Mouse (Mus musculus) left cerebral cortex, adult 18-20 months (tissue): ENCODE measurements around the gene Slc38a2. TPM values are rescaled to one million over a fixed set of nuclear protein-coding genes. Genes with fewer than 3 reads are reported as not detected.

Experiments
- DNase-seq, 2 experiments: peaks; one replicate each; pipeline ENCODE4 v3.0.0; 2021 to 2022; ENCODE audit warnings: low spot score in 2 of 2, mixed read lengths in 1 of 2
- total RNA-seq, 2 experiments: library from RNA; stranded (reverse); gene quantifications; 2 replicates each; pipeline ENCODE4 v1.2.3; 2021

The Slc38a2 gene
- total RNA-seq, 2 experiments from 2014 or later: 93.9 to 101 TPM

- DNase-seq: no peak
Measured at GRCm38 (mm10) chr15:96720146-96720545, 20.6 kb upstream of the Slc38a2 start.

- no peak for DNase-seq
Measured at GRCm38 (mm10) chr15:96718466-96718865, 18.9 kb upstream of the Slc38a2 start.

DNA sequence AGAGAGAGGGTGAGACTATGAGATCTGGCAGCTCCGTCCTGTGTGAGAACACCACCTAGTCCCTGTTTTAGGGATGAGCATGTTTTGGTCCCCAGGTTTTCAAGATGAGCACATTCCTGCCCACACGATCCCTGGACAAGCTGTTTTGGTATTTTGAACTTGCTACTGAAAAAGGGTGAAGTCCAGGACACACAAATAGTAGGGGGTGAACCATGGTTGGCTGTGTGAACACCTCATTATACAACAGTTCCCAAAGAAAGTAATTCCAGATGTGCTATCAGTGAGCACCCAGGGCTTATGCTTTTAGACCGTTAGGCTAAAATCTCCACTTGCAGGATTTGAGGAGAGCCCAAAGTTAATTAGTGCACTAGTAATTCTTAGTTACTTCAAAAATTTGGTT is 17.7 kb upstream of the Slc38a2 start:
- DNase-seq: no peak

DNA sequence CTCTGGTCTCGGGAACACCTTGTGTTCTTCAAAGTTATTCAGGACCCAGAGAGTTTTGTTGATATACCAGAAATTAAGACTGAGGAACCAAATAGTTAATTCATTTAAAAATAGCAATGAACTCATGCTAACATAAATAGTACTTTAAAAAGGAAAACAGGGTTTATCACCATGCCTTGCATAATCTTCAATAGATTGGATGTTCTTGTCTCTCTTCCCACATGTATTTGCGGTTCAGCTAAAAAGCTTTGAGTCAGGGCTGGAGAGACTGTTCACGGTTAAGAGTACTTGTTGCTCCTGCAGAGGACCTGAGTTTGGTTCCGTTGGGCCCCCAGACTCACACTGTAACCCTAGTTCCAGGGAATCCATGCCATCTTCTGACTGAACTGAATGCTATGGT is 16.8 kb upstream of the Slc38a2 start:
- no peak for DNase-seq

GRCm38 (mm10) chr15:96715692-96716080 is 16.2 kb upstream of the Slc38a2 start:
- DNase-seq: no peak

DNA sequence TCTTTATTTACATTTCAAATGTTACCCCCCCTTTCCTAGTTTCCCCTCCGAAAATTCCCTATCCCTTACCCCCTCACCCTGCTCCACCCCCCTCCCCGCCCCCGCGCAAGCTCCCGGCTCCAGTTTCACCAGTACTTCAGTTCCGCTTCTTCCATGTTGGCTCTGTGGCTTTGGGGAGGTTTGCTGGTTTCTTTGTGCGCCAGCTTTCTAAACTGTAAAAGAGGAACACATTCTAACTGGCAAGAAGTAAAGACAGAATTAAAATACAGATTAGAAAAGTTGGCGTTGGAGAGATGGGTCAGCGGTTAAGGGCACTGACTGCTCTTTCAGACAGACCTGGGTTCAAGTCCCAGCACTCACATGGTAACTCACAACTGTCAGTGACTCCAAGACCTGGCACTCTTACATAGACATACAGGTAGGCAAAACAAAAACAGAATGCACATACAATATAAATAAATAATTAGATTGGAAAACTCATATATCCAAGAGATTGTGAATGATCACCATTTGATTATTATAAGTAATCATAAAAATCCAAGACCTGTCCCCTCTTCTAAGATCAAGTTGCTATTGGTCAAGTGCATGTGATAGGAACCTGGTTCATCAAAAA is 15.7 kb upstream of the Slc38a2 start:
- DNase-seq: no peak

- no peak for DNase-seq
Measured at GRCm38 (mm10) chr15:96714676-96715016, 15.1 kb upstream of the Slc38a2 start.

DNA sequence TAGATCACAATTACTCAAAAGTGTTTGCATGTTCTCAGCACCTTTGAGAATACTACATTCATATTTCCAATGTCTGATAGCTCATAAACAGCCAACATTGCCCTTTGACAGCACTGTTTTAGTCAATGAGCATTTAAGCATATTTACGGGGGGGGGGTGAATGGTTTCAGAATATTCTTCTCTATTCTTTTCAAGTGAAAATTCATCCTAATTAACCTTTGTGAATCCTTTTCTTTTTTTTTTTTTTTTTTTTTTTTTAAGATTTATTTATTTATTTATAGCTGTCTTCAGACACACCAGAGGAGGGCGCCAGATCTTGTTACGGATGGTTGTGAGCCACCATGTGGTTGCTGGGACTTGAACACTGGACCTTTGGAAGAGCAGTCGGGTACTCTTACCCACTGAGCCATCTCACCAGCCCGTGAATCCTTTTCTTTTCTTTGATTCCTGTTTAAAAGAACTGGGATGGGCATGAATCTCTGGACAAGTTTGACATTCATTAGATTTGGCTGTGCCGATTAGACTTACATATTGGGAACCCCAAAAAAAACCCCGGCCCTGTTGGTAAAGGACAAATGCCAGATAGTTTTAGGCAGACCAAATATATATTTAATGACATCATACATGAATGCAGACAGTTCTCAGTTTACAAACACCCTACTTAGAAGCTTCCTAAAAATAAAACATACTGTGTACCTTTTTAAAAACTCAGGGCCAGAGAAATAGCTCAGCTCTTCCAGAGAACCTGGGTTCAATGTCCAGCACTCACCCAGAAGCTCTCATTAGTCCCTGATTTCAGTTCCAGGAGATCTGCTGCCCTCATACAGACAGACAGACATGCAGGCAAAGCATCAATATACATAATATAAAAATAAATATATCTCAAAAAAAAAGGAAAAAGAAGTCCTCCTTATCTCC is 14.5 kb upstream of the Slc38a2 start:
- no peak for DNase-seq

DNA sequence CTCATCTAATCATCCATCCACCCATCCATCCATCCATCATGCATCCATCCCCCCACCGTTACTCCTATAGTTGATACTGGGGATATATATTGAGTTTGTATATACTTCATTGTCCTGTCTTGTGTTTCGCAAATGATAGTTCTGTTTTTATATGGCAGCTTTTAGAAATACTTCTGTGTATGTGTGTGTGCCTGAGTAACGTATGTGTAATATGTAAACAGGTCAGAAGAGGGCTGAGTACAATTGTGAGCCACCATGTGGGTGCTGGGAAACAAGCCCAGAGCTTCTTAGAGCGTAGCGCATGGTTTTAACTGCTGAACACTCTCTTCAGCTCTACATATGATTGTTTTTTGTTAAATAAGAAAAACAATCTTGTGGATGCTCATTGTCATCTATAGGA is 12.8 kb upstream of the Slc38a2 start:
- DNase-seq: no peak

GRCm38 (mm10) chr15:96711664-96712063 is 12.1 kb upstream of the Slc38a2 start:
- no peak for DNase-seq

- DNase-seq: no peak
Measured at GRCm38 (mm10) chr15:96710352-96711114, 11.0 kb upstream of the Slc38a2 start.

- DNase-seq: peak; percentile 99
Measured at GRCm38 (mm10) chr15:96709491-96710351, 10.2 kb upstream of the Slc38a2 start.

GRCm38 (mm10) chr15:96708976-96709490 is 9.5 kb upstream of the Slc38a2 start:
- no peak for DNase-seq

GRCm38 (mm10) chr15:96708428-96708827 is 8.9 kb upstream of the Slc38a2 start:
- DNase-seq: no peak

DNA sequence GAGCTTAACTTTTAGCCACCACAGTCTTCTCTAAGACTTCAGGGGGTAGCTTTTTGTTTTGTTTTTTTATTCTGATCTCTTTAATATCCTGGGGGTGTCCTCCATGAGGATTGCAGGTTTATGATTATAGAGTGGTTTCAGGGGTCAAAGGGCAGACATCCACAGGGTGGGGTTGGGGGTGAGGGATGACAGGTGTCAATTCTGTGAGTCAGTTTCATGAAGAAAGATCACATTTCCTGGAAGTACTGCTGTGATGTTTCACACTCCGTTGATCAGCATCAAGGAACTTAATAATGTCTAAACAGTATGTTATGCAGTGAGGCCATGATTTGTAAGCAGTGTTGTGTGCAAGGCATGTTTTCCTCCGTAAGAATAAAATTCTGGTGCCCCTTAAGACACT is 8.4 kb upstream of the Slc38a2 start:
- DNase-seq: no peak

- DNase-seq: no peak
Measured at GRCm38 (mm10) chr15:96702466-96703031, 3.0 kb upstream of the Slc38a2 start.

DNA sequence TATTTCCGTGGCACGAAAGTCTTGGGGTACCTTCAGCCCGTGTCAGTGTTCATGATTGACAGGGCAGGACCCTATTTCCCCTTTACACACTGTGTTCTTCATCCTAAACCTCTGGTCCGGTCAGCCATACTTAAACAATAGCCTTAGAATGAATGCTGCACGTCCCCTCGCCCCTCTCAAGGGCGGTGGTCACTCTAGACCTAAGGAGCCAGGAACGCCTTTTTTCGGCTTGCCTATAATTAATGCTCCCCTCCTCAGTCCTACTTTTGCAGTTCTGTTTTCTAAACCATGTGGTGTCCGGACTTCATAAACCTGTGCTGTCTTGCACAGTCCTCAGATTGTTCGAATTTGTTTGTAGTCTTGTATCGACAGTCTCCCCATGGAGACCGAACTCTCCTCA is 1.2 kb upstream of the Slc38a2 start:
- no peak for DNase-seq

GRCm38 (mm10) chr15:96698658-96699448 is 677 bp downstream of the Slc38a2 start:
- DNase-seq: peak; percentile 83 to 90

DNA sequence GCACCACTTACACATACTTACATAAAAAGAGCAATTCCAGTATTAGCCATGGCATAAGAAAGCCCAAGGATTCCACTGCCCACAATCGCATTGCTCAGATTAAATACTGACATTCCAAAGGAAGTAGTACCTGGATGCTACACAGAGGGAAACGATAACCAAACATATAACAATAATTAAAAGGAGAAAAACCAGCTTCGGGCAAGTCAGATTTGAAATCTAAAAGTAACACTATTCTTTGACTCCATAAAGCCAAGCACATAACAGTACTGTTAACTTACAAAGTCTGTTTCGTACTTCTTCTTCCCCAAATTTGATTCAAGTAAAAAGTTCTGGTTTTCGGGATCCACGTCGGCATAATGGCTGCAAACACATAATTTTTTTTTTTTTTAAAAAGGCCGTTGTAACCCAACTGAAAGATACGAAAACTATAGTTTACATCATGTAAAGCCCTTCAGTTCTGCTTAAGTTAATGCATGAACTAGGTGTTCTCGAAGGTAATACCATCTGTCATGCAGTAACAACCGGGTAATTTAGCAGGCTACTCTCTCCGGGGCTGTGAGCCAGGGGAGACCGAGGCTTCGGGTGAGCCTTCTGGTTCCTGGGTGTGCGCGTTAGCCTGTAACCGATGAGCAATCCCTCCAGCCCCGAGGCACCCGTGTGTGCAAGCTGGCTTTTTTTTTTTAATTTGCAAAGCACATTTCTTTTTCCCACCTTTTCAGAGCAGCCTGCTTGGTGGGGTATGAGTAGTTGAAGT is 1.5 kb downstream of the Slc38a2 start:
- no peak for DNase-seq
